Mouse (Mus musculus) gastrocnemius, adult 8-10 months (tissue): ENCODE measurements around the gene 1700030J22Rik. TPM values are rescaled to one million over a fixed set of nuclear protein-coding genes. Genes with fewer than 3 reads are reported as not detected.

Experiments
- total RNA-seq, 4 experiments: library from RNA; stranded (reverse); gene quantifications; 2 replicates each; pipeline ENCODE4 v1.2.4; 2022

1700030J22Rik gene
- total RNA-seq, 4 experiments from 2014 or later = 0.13 to 0.16 TPM; not detected in 2

Other genes with a start within 250 kb of the 1700030J22Rik start
- gene Cdyl2, start 246.0 kb downstream of the 1700030J22Rik start, total RNA-seq = 1 to 10 TPM; 2.7 to 4.8 (median 3.2) TPM
- 10 to 100 TPM; 20.8 to 29.6 (median 26.8) TPM for gene Cmc2, start 57.5 kb downstream of the 1700030J22Rik start, total RNA-seq
- gene Cenpn, start 57.2 kb downstream of the 1700030J22Rik start, total RNA-seq = under 1 TPM; 0.36 to 0.88 (median 0.57) TPM
- gene Atmin, start 35.6 kb downstream of the 1700030J22Rik start, total RNA-seq = 10 to 100 TPM; 29.7 to 35.3 (median 30.7) TPM
- 10 to 100 TPM; 43.1 to 47.4 (median 44.0) TPM for gene Gcsh, start 14.6 kb upstream of the 1700030J22Rik start, total RNA-seq
- gene Pkd1l2, start 103.5 kb upstream of the 1700030J22Rik start, total RNA-seq = under 1 TPM; 0.05 to 0.20 (median 0.14) TPM
- not detected for gene Bco1, start 116.9 kb upstream of the 1700030J22Rik start, total RNA-seq
- gene Gan, start 179.2 kb upstream of the 1700030J22Rik start, total RNA-seq = 1 to 10 TPM; 4.7 to 5.5 (median 4.9) TPM